Mouse (Mus musculus): ENCODE results near the gene Gpx4. TPM values are rescaled to one million over a fixed set of nuclear protein-coding genes. Genes with fewer than 3 reads are reported as not detected.

Gene Gpx4
- polyA plus RNA-seq, 1 experiment from 2014 or later, result 747 TPM

- no peaks in the 10 kb centered on the region for H3K27me3 ChIP-seq (ENCODE audit: low read depth, poor library complexity, severe bottlenecking)
Observed at GRCm38 (mm10) chr10:80091527-80091926, 44.6 kb downstream of the Gpx4 start.

GRCm38 (mm10) chr10:80092690-80093089, 45.7 kb downstream of the Gpx4 start:
- Histone ChIP-seq H3K36me3 (0 out of 2 replicates have a peak, but pooled peaks cover 4% of the 10 kb centered on the region), H3K4me3 (no peak overlapping the region), H3K9me3 (replicated peaks) (no peaks in the 10 kb centered on the region), H3K27me3 (ENCODE audit: low read depth, poor library complexity, severe bottlenecking) (no peaks in the 10 kb centered on the region), H3K4me1 (peaks cover 15% of the 10 kb centered on the region), H3K27ac (replicated peaks) (no peak overlapping the region; the same call in 1 of the 2 replicates)
- DNase-seq (ENCODE audit: low spot score), result no peak
- WGBS, result 82% methylated on average over 5 of the region's 5 CpGs

More at GRCm38 (mm10) chr10:80091527-80091926, 44.6 kb downstream of the Gpx4 start:
- DNase-seq (ENCODE audit: low spot score), result no peak
- Histone ChIP-seq H3K4me1 (0 out of 2 replicates have a peak, but pooled peaks cover 6% of the 10 kb centered on the region), H3K36me3 (0 out of 2 replicates have a peak, but pooled peaks cover 4% of the 10 kb centered on the region), H3K4me3 (no peak overlapping the region), H3K27ac (replicated peaks) (no peak overlapping the region), H3K9me3 (replicated peaks) (no peaks in the 10 kb centered on the region)
- 93% methylated on average over 6 of the region's 6 CpGs for WGBS

GRCm38 (mm10) chr10:80094085-80094484, 47.1 kb downstream of the Gpx4 start:
- Histone ChIP-seq H3K4me1 (peaks cover 27% of the 10 kb centered on the region), H3K4me3 (no peak overlapping the region), H3K27me3 (ENCODE audit: low read depth, poor library complexity, severe bottlenecking) (no peaks in the 10 kb centered on the region), H3K27ac (replicated peaks) (no peak overlapping the region), H3K36me3 (0 out of 2 replicates have a peak, but pooled peaks cover 4% of the 10 kb centered on the region), H3K9me3 (replicated peaks) (no peaks in the 10 kb centered on the region)
- no peak for DNase-seq (ENCODE audit: low spot score)
- WGBS, result 90% methylated on average over 6 of the region's 6 CpGs

- 0 out of 2 replicates have a peak, but pooled peaks cover 4% of the 10 kb centered on the region for H3K36me3 ChIP-seq
- H3K27ac ChIP-seq (replicated peaks), result no peak overlapping the region
- WGBS, result 85% methylated on average over 3 of the region's 3 CpGs
- no peaks in the 10 kb centered on the region for H3K9me3 ChIP-seq (replicated peaks)
- no peak for DNase-seq (ENCODE audit: low spot score)
- H3K27me3 ChIP-seq (ENCODE audit: low read depth, poor library complexity, severe bottlenecking), result no peaks in the 10 kb centered on the region
- no peak overlapping the region for H3K4me3 ChIP-seq
- H3K4me1 ChIP-seq, result peaks cover 30% of the 10 kb centered on the region
Observed at GRCm38 (mm10) chr10:80094684-80095083, 47.7 kb downstream of the Gpx4 start.

GRCm38 (mm10) chr10:80095547-80095946, 48.6 kb downstream of the Gpx4 start:
- H3K27ac ChIP-seq (replicated peaks), result no peak overlapping the region
- WGBS, result 79% methylated on average over 5 of the region's 5 CpGs
- no peak for DNase-seq (ENCODE audit: low spot score)
- H3K4me3 ChIP-seq, result no peak overlapping the region
- no peaks in the 10 kb centered on the region for H3K27me3 ChIP-seq (ENCODE audit: low read depth, poor library complexity, severe bottlenecking)
- 0 out of 2 replicates have a peak, but pooled peaks cover 1% of the 10 kb centered on the region for H3K36me3 ChIP-seq
- no peaks in the 10 kb centered on the region for H3K9me3 ChIP-seq (replicated peaks)
- H3K4me1 ChIP-seq, result peaks cover 33% of the 10 kb centered on the region

GRCm38 (mm10) chr10:80097275-80097674, 50.3 kb downstream of the Gpx4 start:
- no peak for DNase-seq (ENCODE audit: low spot score)
- H3K27ac ChIP-seq (replicated peaks), result 0 out of 2 replicates have a peak overlapping the region, but pooled peaks have one; percentile 55
- no peaks in the 10 kb centered on the region for H3K9me3 ChIP-seq (replicated peaks)
- H3K36me3 ChIP-seq, result no peaks in the 10 kb centered on the region
- WGBS, result 20% methylated on average over 6 of the region's 7 CpGs
- H3K4me1 ChIP-seq, result peaks cover 51% of the 10 kb centered on the region
- H3K27me3 ChIP-seq (ENCODE audit: low read depth, poor library complexity, severe bottlenecking), result no peaks in the 10 kb centered on the region
- peak overlapping the region; percentile 20; the same call in 1 of the 2 replicates for H3K4me3 ChIP-seq

GRCm38 (mm10) chr10:80098630-80099029, 51.7 kb downstream of the Gpx4 start:
- H3K27ac ChIP-seq (replicated peaks), result no peak overlapping the region
- 87% methylated on average over 5 of the region's 5 CpGs for WGBS
- no peaks in the 10 kb centered on the region for H3K27me3 ChIP-seq (ENCODE audit: low read depth, poor library complexity, severe bottlenecking)
- no peak overlapping the region for H3K4me3 ChIP-seq
- H3K9me3 ChIP-seq (replicated peaks), result no peaks in the 10 kb centered on the region
- no peak for DNase-seq (ENCODE audit: low spot score)
- H3K36me3 ChIP-seq, result no peaks in the 10 kb centered on the region
- peaks cover 59% of the 10 kb centered on the region for H3K4me1 ChIP-seq

- peaks cover 57% of the 10 kb centered on the region for H3K4me1 ChIP-seq
- DNase-seq (ENCODE audit: low spot score), result no peak
- WGBS, result 72% methylated on average over 11 of the region's 11 CpGs
- peak overlapping the region; percentile 97 for H3K4me3 ChIP-seq
- no peak overlapping the region for H3K27ac ChIP-seq (replicated peaks)
- H3K36me3 ChIP-seq, result no peaks in the 10 kb centered on the region
- H3K9me3 ChIP-seq (replicated peaks), result no peaks in the 10 kb centered on the region
- H3K27me3 ChIP-seq (ENCODE audit: low read depth, poor library complexity, severe bottlenecking), result no peaks in the 10 kb centered on the region
Observed at GRCm38 (mm10) chr10:80100982-80101381, 54.0 kb downstream of the Gpx4 start.

GRCm38 (mm10) chr10:80102216-80102915, 55.4 kb downstream of the Gpx4 start:
- Histone ChIP-seq H3K36me3 (no peaks in the 10 kb centered on the region), H3K4me1 (peaks cover 50% of the 10 kb centered on the region), H3K27ac (replicated peaks) (peak overlapping the region; percentile 95), H3K9me3 (replicated peaks) (no peaks in the 10 kb centered on the region), H3K4me3 (peak overlapping the region; percentile 97), H3K27me3 (ENCODE audit: low read depth, poor library complexity, severe bottlenecking) (no peaks in the 10 kb centered on the region)
- peak; percentile 88 for DNase-seq (ENCODE audit: low spot score)
- WGBS, result under 1% methylated on average over 53 of the region's 59 CpGs

GRCm38 (mm10) chr10:80103032-80103431, 56.1 kb downstream of the Gpx4 start:
- Histone ChIP-seq H3K27me3 (ENCODE audit: low read depth, poor library complexity, severe bottlenecking) (no peaks in the 10 kb centered on the region), H3K4me1 (peaks cover 43% of the 10 kb centered on the region), H3K36me3 (no peaks in the 10 kb centered on the region), H3K4me3 (peak overlapping the region; percentile 97; the same call in 1 of the 2 replicates), H3K9me3 (replicated peaks) (no peaks in the 10 kb centered on the region), H3K27ac (replicated peaks) (peak overlapping the region; percentile 95)
- 85% methylated on average over 2 of the region's 2 CpGs for WGBS
- no peak for DNase-seq (ENCODE audit: low spot score)

GRCm38 (mm10) chr10:80104181-80104580, 57.2 kb downstream of the Gpx4 start:
- H3K9me3 ChIP-seq (replicated peaks), result no peaks in the 10 kb centered on the region
- 89% methylated on average over 3 of the region's 3 CpGs for WGBS
- H3K36me3 ChIP-seq, result no peaks in the 10 kb centered on the region
- no peak overlapping the region for H3K4me3 ChIP-seq
- H3K27me3 ChIP-seq (ENCODE audit: low read depth, poor library complexity, severe bottlenecking), result no peaks in the 10 kb centered on the region
- DNase-seq (ENCODE audit: low spot score), result no peak
- H3K27ac ChIP-seq (replicated peaks), result no peak overlapping the region
- H3K4me1 ChIP-seq, result peaks cover 33% of the 10 kb centered on the region

- no peaks in the 10 kb centered on the region for H3K36me3 ChIP-seq
- no peak within 1 kb of the TSS for H3K27ac ChIP-seq (replicated peaks)
- no peaks in the 10 kb centered on the region for H3K27me3 ChIP-seq (ENCODE audit: low read depth, poor library complexity, severe bottlenecking)
- no peak within 1 kb of the TSS for H3K4me3 ChIP-seq
- WGBS, result 72% methylated on average over 5 of the region's 5 CpGs
- DNase-seq (ENCODE audit: low spot score), result no peak
- H3K4me1 ChIP-seq, result peaks cover 27% of the 10 kb centered on the region
- no peaks in the 10 kb centered on the region for H3K9me3 ChIP-seq (replicated peaks)
Observed at GRCm38 (mm10) chr10:80105460-80105859, 58.5 kb downstream of the Gpx4 start, which contains the start of gene Sbno2. Gene Sbno2, minus strand, starts transcription at chr10:80105571.

- H3K4me1 ChIP-seq, result peaks cover 22% of the 10 kb centered on the region
- no peaks in the 10 kb centered on the region for H3K9me3 ChIP-seq (replicated peaks)
- WGBS, result 77% methylated on average over 5 of the region's 5 CpGs
- no peak overlapping the region for H3K4me3 ChIP-seq
- no peaks in the 10 kb centered on the region for H3K27me3 ChIP-seq (ENCODE audit: low read depth, poor library complexity, severe bottlenecking)
- H3K27ac ChIP-seq (replicated peaks), result no peak overlapping the region
- DNase-seq (ENCODE audit: low spot score), result no peak
- H3K36me3 ChIP-seq, result no peaks in the 10 kb centered on the region
Observed at GRCm38 (mm10) chr10:80105926-80106325, 59.0 kb downstream of the Gpx4 start.

All from midbrain, embryonic 10.5 days (tissue).